ENCODE assay signal across 30 mouse cellular contexts in the genomic region with DNA sequence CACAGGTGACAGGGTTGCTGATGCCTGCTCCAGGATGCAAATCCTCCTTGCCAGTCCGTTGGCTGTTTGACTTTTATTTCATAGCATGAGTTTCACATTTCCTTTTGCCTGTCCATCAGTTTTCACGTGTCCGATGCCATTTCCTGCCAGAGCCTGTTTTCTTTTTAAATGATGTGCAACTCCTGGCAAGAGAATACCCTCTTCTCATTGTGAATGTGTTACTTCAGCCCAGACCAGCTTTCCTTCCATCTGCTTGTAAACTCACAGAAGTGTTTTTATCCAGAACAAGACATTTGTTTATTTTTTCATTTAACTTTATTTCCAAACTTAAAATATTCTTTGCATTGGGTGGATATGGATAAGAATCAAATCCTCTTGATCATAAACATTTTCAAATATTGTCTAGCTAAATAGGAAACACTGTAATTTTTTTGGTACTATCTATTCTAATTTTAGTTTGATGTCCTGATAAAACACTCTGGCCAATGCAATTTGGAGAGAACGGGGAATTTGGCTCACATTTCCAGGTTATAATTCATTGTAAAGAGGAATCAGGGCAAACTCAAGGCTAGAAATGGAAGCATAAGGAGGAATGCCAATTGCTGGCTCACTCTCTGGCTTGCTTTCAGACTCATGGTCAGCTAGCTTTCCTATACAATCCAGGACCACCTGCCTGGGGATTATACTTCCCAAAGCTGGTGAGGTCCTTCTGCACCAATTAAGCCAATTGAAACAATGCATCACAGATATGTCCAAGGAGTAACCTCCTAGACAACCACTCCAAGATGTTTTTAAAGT. TPM values are rescaled to one million over a fixed set of nuclear protein-coding genes. Genes with fewer than 3 reads are reported as not detected.
DNase-seq lines count a peak whose midpoint lies in the region; ATAC-seq and TF ChIP-seq lines count a peak whose summit lies in the region.
"Had no signal": no experiment of that assay in that cellular context is flagged by ENCODE, and none has a peak within 500 bp of the region (broad histone marks: within the 10 kb centered on the region; RNA-seq: fewer than 3 reads in every experiment).

No protein-coding gene starts in this region.

- no peak overlapping the region for H3K4me3 ChIP-seq in lung, embryonic 14.5 days (ENCODE audit: low read depth, low read length)
- no peak overlapping the region for H3K4me3 ChIP-seq in lung, adult 2 months (replicated peaks; ENCODE audit: extremely low read depth, low read depth, low read length)
- H3K4me3 ChIP-seq in cerebellum, adult 2 months (replicated peaks; ENCODE audit: insufficient read depth, low read depth, low read length): no peak overlapping the region
- H3K4me3 ChIP-seq: embryonic facial prominence, embryonic 12.5 days; hindbrain, embryonic 12.5 days; kidney, embryonic 15.5 days; limb, embryonic 12.5 days; liver, embryonic 12.5 days; myocyte had no signal

- TF ChIP-seq POLR2A in lung, adult 2 months (IDR thresholded peaks at IDR 0.05; ENCODE audit: borderline replicate concordance, extremely low read depth, low read depth, low read length): no peak
- TF ChIP-seq POLR2A in cerebellum, adult 2 months (IDR thresholded peaks at IDR 0.05; ENCODE audit: borderline replicate concordance, insufficient read depth, low read length): no peak

- peak; percentile 84 for DNase-seq in lung, embryonic 14.5 days
- DNase-seq in lung, adult 2 months: no peak
- peak; percentile 16 to 27 for DNase-seq in adrenal gland, postnatal 36 days
- peak; percentile 25 to 77 for DNase-seq in cerebellum, adult 2 months
- peak; percentile 38 to 59 for DNase-seq in cerebellum, postnatal 25 days
- no peak for DNase-seq in kidney, adult 9 months
- DNase-seq in liver: no peak
- DNase-seq: kidney, postnatal 36 days; thymus, postnatal 36 days had no signal

- H3K4me2 ChIP-seq in lung, embryonic 14.5 days: no peak overlapping the region
- H3K4me2 ChIP-seq: embryonic facial prominence, embryonic 12.5 days; hindbrain, embryonic 12.5 days; kidney, embryonic 15.5 days; limb, embryonic 12.5 days; liver, embryonic 12.5 days had no signal

- H3K36me3 ChIP-seq in lung, embryonic 14.5 days (ENCODE audit: insufficient read depth): no peaks in the 10 kb centered on the region
- H3K36me3 ChIP-seq: embryonic facial prominence, embryonic 12.5 days; hindbrain, embryonic 12.5 days; kidney, embryonic 15.5 days; limb, embryonic 12.5 days; liver, embryonic 12.5 days had no signal

- no peaks in the 10 kb centered on the region for H3K27me3 ChIP-seq in lung, embryonic 14.5 days (ENCODE audit: insufficient read depth, low read length)
- no peaks in the 10 kb centered on the region for H3K27me3 ChIP-seq in cerebellum, adult 2 months (ENCODE audit: control insufficient read depth, insufficient read depth, low read length)
- H3K27me3 ChIP-seq: embryonic facial prominence, embryonic 12.5 days; hindbrain, embryonic 12.5 days; kidney, embryonic 15.5 days; limb, embryonic 12.5 days; liver, embryonic 12.5 days had no signal

- peak; percentile 86 for ATAC-seq in lung, embryonic 14.5 days (ENCODE audit: insufficient read depth)
- ATAC-seq: intestine, postnatal 0 days; liver, embryonic 12.5 days; midbrain, embryonic 16.5 days had no signal

- no peak overlapping the region for H3K27ac ChIP-seq in lung, embryonic 14.5 days (ENCODE audit: low read depth)
- no peak overlapping the region for H3K27ac ChIP-seq in cerebellum, adult 2 months (ENCODE audit: insufficient read depth, low read length)
- H3K27ac ChIP-seq: embryonic facial prominence, embryonic 12.5 days; hindbrain, embryonic 12.5 days; kidney, embryonic 15.5 days; limb, embryonic 12.5 days; liver, embryonic 12.5 days; macrophage had no signal

- no peak overlapping the region for H3K9ac ChIP-seq in lung, embryonic 14.5 days
- H3K9ac ChIP-seq: embryonic facial prominence, embryonic 12.5 days; hindbrain, embryonic 12.5 days; kidney, embryonic 15.5 days; limb, embryonic 12.5 days; liver, embryonic 12.5 days had no signal

- 26% methylated on average over 4 of the region's 4 CpGs for WGBS in lung, embryonic 14.5 days
- WGBS in lung, adult 2 months: 40% methylated on average over 4 of the region's 4 CpGs
- WGBS in cerebellum, adult 2 months: 13% methylated on average over 4 of the region's 4 CpGs

- no peak for TF ChIP-seq CTCF in lung, embryonic 14.5 days (IDR thresholded peaks at IDR 0.05; ENCODE audit: low read depth)
- TF ChIP-seq CTCF in lung, adult 2 months (IDR thresholded peaks at IDR 0.05; ENCODE audit: insufficient read depth, low read length): no peak
- no peak for TF ChIP-seq CTCF in cerebellum, adult 2 months (IDR thresholded peaks at IDR 0.05; ENCODE audit: borderline replicate concordance, insufficient read depth, low read depth, low read length)

- H3K9me3 ChIP-seq in lung, embryonic 14.5 days (ENCODE audit: low read depth, low read length): no peaks in the 10 kb centered on the region
- H3K9me3 ChIP-seq: embryonic facial prominence, embryonic 12.5 days; hindbrain, embryonic 12.5 days; kidney, embryonic 15.5 days; limb, embryonic 12.5 days; liver, embryonic 12.5 days had no signal

- no peaks in the 10 kb centered on the region for H3K4me1 ChIP-seq in lung, embryonic 14.5 days (ENCODE audit: insufficient read depth)
- no peaks in the 10 kb centered on the region for H3K4me1 ChIP-seq in lung, adult 2 months (ENCODE audit: control insufficient read depth, insufficient read depth, low read length)
- peaks cover 5% of the 10 kb centered on the region; the same call in 1 of the 2 replicates for H3K4me1 ChIP-seq in cerebellum, adult 2 months (ENCODE audit: control insufficient read depth, insufficient read depth, low read length)
- H3K4me1 ChIP-seq: embryonic facial prominence, embryonic 12.5 days; hindbrain, embryonic 12.5 days; kidney, embryonic 15.5 days; limb, embryonic 12.5 days; liver, embryonic 12.5 days had no signal

RNA-seq across cellular contexts. Expression of gene Gfral, which starts 3.9 kb away (rescaled TPM):
- not detected in 2 replicates for polyA plus RNA-seq in lung, embryonic 14.5 days (2014; fragmentation: Nextera tagmentation; extraction: Ambion mirVana)
- polyA plus RNA-seq in lung, adult 2 months (2012; rRNA removed): not detected in 2 replicates
- total RNA-seq in adrenal gland, postnatal 36 days (2021): not detected
- polyA plus RNA-seq in cerebellum, adult 2 months (2012; rRNA removed): not detected in 2 replicates
- total RNA-seq: gastrocnemius, adult 18-20 months; gastrocnemius, postnatal 4 days; heart, adult 8-10 months; heart, postnatal 25 days; left cerebral cortex, postnatal 14 days; MEL had no signal
- polyA plus RNA-seq: C2C12; embryonic facial prominence, embryonic 12.5 days; forebrain, embryonic 11.5 days; heart, embryonic 14.5 days; hindbrain, embryonic 12.5 days; intestine, postnatal 0 days; kidney, embryonic 15.5 days; limb, embryonic 12.5 days; liver, embryonic 12.5 days; macrophage; midbrain, embryonic 16.5 days; neural tube, embryonic 14.5 days; spleen, adult 2 months; stomach, embryonic 14.5 days had no signal

Comparison
In these comparisons a context has a peak if more than half of its experiments do, and no peak if none do; other contexts are left out.
1. DNase-seq: peak in lung, embryonic 14.5 days (single experiment), adrenal gland, postnatal 36 days (2 of 2), cerebellum, adult 2 months (2 of 2) and cerebellum, postnatal 25 days (2 of 2); none in lung, adult 2 months (single experiment), kidney, adult 9 months (single experiment) and liver (single experiment).